Mouse (Mus musculus) hindbrain, embryonic 12.5 days (tissue): Measurements from ENCODE around the gene Ccdc116. TPM values are rescaled to one million over a fixed set of nuclear protein-coding genes. Genes with fewer than 3 reads are reported as not detected.

Source experiments
- ATAC-seq: fragments of 200-750 bp; cut with Nextera tagmentation; 2 replicates; pipeline ENCODE4 v1.8.0; 2017; ENCODE audit warnings: moderate TSS enrichment; ENCODE audit not compliant: low FRiP score
- H3K27ac ChIP-seq: fragments of 300-500 bp; sonication (generic); 2 replicates; pipeline ENCODE4 v1.5.1; 2016; ENCODE audit warnings: mild to moderate bottlenecking
- H3K27me3 ChIP-seq: fragments of 300-500 bp; sonication (generic); 2 replicates; pipeline ENCODE4 v1.6.1; 2016; ENCODE audit warnings: mild to moderate bottlenecking
- H3K36me3 ChIP-seq: fragments of 300-500 bp; sonication (generic); 2 replicates; pipeline ENCODE4 v1.6.1; 2016; ENCODE audit warnings: mild to moderate bottlenecking
- H3K4me1 ChIP-seq: fragments of 300-500 bp; sonication (generic); 2 replicates; pipeline ENCODE4 v1.6.1; 2016
- H3K4me2 ChIP-seq: fragments of 300-500 bp; sonication (generic); replicated peaks from 2 replicates; pipeline ENCODE4 v1.6.1; 2016; ENCODE audit warnings: mild to moderate bottlenecking
- H3K4me3 ChIP-seq: fragments of 300-500 bp; sonication (generic); 2 replicates; pipeline ENCODE4 v1.5.1; 2016; ENCODE audit warnings: mild to moderate bottlenecking
- H3K9ac ChIP-seq: fragments of 300-500 bp; sonication (generic); 2 replicates; pipeline ENCODE4 v1.6.1; 2016; ENCODE audit warnings: mild to moderate bottlenecking, moderate library complexity
- H3K9me3 ChIP-seq: fragments of 300-500 bp; sonication (generic); replicated peaks from 2 replicates; pipeline ENCODE4 v1.6.1; 2016; ENCODE audit warnings: mild to moderate bottlenecking
- WGBS: fragments of 180-500 bp; shearing (Covaris S2); methylation state at CpG from one replicate; pipeline ENCODE4 v1.1.7; 2016; 5-methylcytosine and 5-hydroxymethylcytosine counted together
- microRNA counts: library from miRNA; unstranded; fragments of <30 nt; microRNA quantifications from one replicate; lab custom pipeline; 2017
- microRNA-seq: library from miRNA; unstranded; fragments of <30 nt; microRNA quantifications from one replicate; pipeline ENCODE4, GENCODE M21; 2017
- polyA plus RNA-seq: library from polyadenylated mRNA; unstranded; fragments of >200 nt; fragmentation: Nextera tagmentation; extraction: Ambion mirVana; gene quantifications from 2 replicates; pipeline ENCODE4 v1.2.1, GENCODE M21; 2016

Gene Ccdc116
- polyA plus RNA-seq, 1 experiment from 2014 or later: 0.79 TPM

GRCm38 (mm10) chr16:17124119-17124870 lies 22.7 kb downstream of the Ccdc116 start:
- Histone ChIP-seq H3K4me1 (peaks cover 29% of the 10 kb centered on the region), H3K9ac (peak overlapping the region; percentile 66), H3K36me3 (peaks cover 23% of the 10 kb centered on the region), H3K27ac (peak overlapping the region; percentile 66), H3K4me2 (peak overlapping the region; percentile 77), H3K27me3 (no peaks in the 10 kb centered on the region), H3K4me3 (peak overlapping the region; percentile 46), H3K9me3 (no peaks in the 10 kb centered on the region)
- WGBS: under 1% methylated on average over 22 of the region's 22 CpGs
- ATAC-seq: peak; percentile 44

- peak overlapping the region; percentile 5; the same call in 1 of the 2 replicates for H3K4me3 ChIP-seq
- 48% methylated on average over 14 of the region's 14 CpGs for WGBS
- ATAC-seq: peak; percentile 33
Measured at GRCm38 (mm10) chr16:17121569-17121968, 25.5 kb downstream of the Ccdc116 start.

GRCm38 (mm10) chr16:17117309-17117799 lies 29.7 kb downstream of the Ccdc116 start:
- Histone ChIP-seq H3K4me1 (peaks cover 8% of the 10 kb centered on the region), H3K27ac (no peak overlapping the region), H3K9ac (no peak overlapping the region), H3K4me3 (no peak overlapping the region), H3K36me3 (peaks cover 55% of the 10 kb centered on the region), H3K4me2 (no peak overlapping the region), H3K9me3 (no peaks in the 10 kb centered on the region), H3K27me3 (no peaks in the 10 kb centered on the region)
- 88% methylated on average over 5 of the region's 5 CpGs for WGBS
- no peak for ATAC-seq

More at GRCm38 (mm10) chr16:17121569-17121968, 25.5 kb downstream of the Ccdc116 start:
- Histone ChIP-seq H3K27me3 (no peaks in the 10 kb centered on the region), H3K27ac (no peak overlapping the region), H3K4me2 (peak overlapping the region; percentile 19), H3K4me1 (peaks cover 29% of the 10 kb centered on the region), H3K36me3 (peaks cover 40% of the 10 kb centered on the region), H3K9me3 (no peaks in the 10 kb centered on the region), H3K9ac (no peak overlapping the region)

- Histone ChIP-seq H3K9ac (peak within 1 kb of the TSS; percentile 75), H3K9me3 (no peaks in the 10 kb centered on the region), H3K27ac (no peak within 1 kb of the TSS), H3K4me1 (peaks cover 9% of the 10 kb centered on the region), H3K4me3 (peak within 1 kb of the TSS; percentile 76), H3K36me3 (peaks cover 40% of the 10 kb centered on the region), H3K4me2 (peak within 1 kb of the TSS; percentile 74), H3K27me3 (no peaks in the 10 kb centered on the region)
- peak; percentile 91 for ATAC-seq
- 10% methylated on average over 38 of the region's 38 CpGs for WGBS
Measured at GRCm38 (mm10) chr16:17110771-17111743, 36.0 kb downstream of the Ccdc116 start, which contains the start of gene Ppil2. TSS of gene Ppil2 (minus strand) at chr16:17111257.

- 94% methylated on average over 4 of the region's 4 CpGs for WGBS
Measured at GRCm38 (mm10) chr16:17104600-17104999, 42.4 kb downstream of the Ccdc116 start.

GRCm38 (mm10) chr16:17102630-17103220 lies 44.3 kb downstream of the Ccdc116 start:
- no peak for ATAC-seq
- Histone ChIP-seq H3K9me3 (no peaks in the 10 kb centered on the region), H3K4me3 (no peak overlapping the region), H3K27ac (no peak overlapping the region), H3K4me1 (no peaks in the 10 kb centered on the region), H3K9ac (no peak overlapping the region), H3K36me3 (peaks cover 89% of the 10 kb centered on the region), H3K27me3 (no peaks in the 10 kb centered on the region), H3K4me2 (no peak overlapping the region)
- WGBS: 84% methylated on average over 7 of the region's 7 CpGs

More at GRCm38 (mm10) chr16:17104600-17104999, 42.4 kb downstream of the Ccdc116 start:
- Histone ChIP-seq H3K9ac (no peak overlapping the region), H3K4me2 (no peak overlapping the region), H3K36me3 (peaks cover 82% of the 10 kb centered on the region), H3K9me3 (no peaks in the 10 kb centered on the region), H3K27ac (no peak overlapping the region), H3K4me1 (peaks cover under 1% of the 10 kb centered on the region; the same call in 1 of the 2 replicates), H3K27me3 (no peaks in the 10 kb centered on the region), H3K4me3 (no peak overlapping the region)
- ATAC-seq: no peak

- Histone ChIP-seq H3K4me2 (no peak overlapping the region), H3K27ac (no peak overlapping the region), H3K4me1 (no peaks in the 10 kb centered on the region), H3K9ac (no peak overlapping the region), H3K36me3 (peaks cover 96% of the 10 kb centered on the region), H3K4me3 (no peak overlapping the region), H3K27me3 (no peaks in the 10 kb centered on the region), H3K9me3 (no peaks in the 10 kb centered on the region)
- 97% methylated on average over 3 of the region's 3 CpGs for WGBS
- no peak for ATAC-seq
Measured at GRCm38 (mm10) chr16:17096938-17097337, 50.1 kb downstream of the Ccdc116 start.

MicroRNA genes within 50 kb of the gene (microRNA counts, 519-probe panel; counts per million panel counts)
- microRNA mmu-miR-130b (lab: Ali Mortazavi, UCI): 4,966 counts per million, percentile 92 among the panel's probes with 10 or more counts
- 4,643 counts per million, percentile 88 among the panel's probes with 10 or more counts for microRNA mmu-miR-301b (lab: Ali Mortazavi, UCI)

Small RNA genes within 50 kb of the gene (microRNA-seq; reads per million reads assigned to microRNA genes)
- gene Mir130b (9,750 reads per million, percentile 94 among the genes with 10 or more reads in this experiment), gene Mir301b (300 reads per million, percentile 61 among the genes with 10 or more reads in this experiment)

Other genes starting within 250 kb of the Ccdc116 start
- gene Mapk1, start 163.8 kb downstream of the Ccdc116 start, polyA plus RNA-seq: 162 and 163 TPM in 2 replicates
- gene Ypel1, start 77.5 kb downstream of the Ccdc116 start, polyA plus RNA-seq: 96.2 and 105 TPM in 2 replicates
- 154 and 157 TPM in 2 replicates for gene Ppil2, start 36.0 kb downstream of the Ccdc116 start, polyA plus RNA-seq
- gene 2610318N02Rik, start 22.1 kb downstream of the Ccdc116 start, polyA plus RNA-seq: 55.0 and 60.0 TPM in 2 replicates
- 57.6 and 67.0 TPM in 2 replicates for gene Sdf2l1, start 14.8 kb downstream of the Ccdc116 start, polyA plus RNA-seq
- 14.0 and 17.5 TPM in 2 replicates for gene Ydjc, start 2.6 kb downstream of the Ccdc116 start, polyA plus RNA-seq
- 346 and 373 TPM in 2 replicates for gene Ube2l3, start 55.4 kb upstream of the Ccdc116 start, polyA plus RNA-seq
- gene Rimbp3, start 61.4 kb upstream of the Ccdc116 start, polyA plus RNA-seq: 1.3 and 2.0 TPM in 2 replicates
- gene Hic2, start 86.3 kb upstream of the Ccdc116 start, polyA plus RNA-seq: 12.3 and 13.8 TPM in 2 replicates
- gene Tmem191c, start 128.8 kb upstream of the Ccdc116 start, polyA plus RNA-seq: 19.6 and 23.0 TPM in 2 replicates
- 0.33 and 0.43 TPM in 2 replicates for gene Serpind1, start 184.1 kb upstream of the Ccdc116 start, polyA plus RNA-seq